Mouse (Mus musculus): ENCODE measurements around the gene Baiap3. TPM values are rescaled to one million over a fixed set of nuclear protein-coding genes. Genes with fewer than 3 reads are reported as not detected.

Baiap3 gene
- polyA plus RNA-seq, 1 experiment from 2014 or later: 0.93 TPM

DNA sequence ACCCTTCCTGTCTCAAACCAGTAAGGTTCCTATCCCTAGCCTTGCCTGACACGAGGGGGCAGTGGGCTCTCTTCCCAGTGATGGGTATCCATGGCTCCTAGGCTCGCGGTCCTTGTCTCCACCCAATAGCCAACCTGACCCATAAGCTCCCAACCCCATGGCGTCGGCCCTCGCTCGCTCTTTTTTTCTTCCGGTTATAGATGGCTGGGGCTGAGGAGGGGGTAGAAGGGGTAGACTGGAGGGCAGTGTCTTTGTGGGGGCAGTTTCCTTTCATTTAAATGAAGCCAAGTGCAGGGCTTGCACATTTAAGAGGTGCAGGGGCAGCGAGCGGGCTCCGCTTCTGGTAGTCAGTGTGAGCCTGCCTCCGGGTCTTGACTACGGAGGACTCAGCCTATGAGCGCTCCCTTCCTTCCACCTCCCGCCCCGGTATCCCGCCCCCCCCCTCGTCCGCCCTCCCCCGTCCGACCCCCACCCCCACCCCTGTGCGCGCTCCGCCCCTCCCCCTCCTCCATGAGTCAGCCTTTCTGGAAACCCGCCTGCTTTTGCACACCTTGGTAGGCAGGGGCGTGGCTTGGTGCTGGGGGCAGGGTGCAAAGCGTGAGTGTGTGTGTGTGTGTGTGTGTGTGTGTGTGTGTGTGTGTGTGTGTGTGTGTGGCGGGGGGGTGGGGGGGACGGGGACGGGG lies 34.2 kb downstream of the Baiap3 start:
- Histone ChIP-seq H3K4me1 (ENCODE audit: insufficient read depth) (no peaks in the 10 kb centered on the region), H3K27ac (ENCODE audit: low read depth) (no peak overlapping the region), H3K9ac (peak overlapping the region; percentile 50), H3K4me2 (peak overlapping the region; percentile 70), H3K36me3 (ENCODE audit: insufficient read depth) (peaks cover 20% of the 10 kb centered on the region; the same call in 1 of the 2 replicates), H3K27me3 (ENCODE audit: insufficient read depth, low read length) (no peaks in the 10 kb centered on the region), H3K4me3 (ENCODE audit: low read depth, low read length) (peak overlapping the region; percentile 32), H3K9me3 (ENCODE audit: low read depth, low read length) (no peaks in the 10 kb centered on the region)
- no peak; the same call in 1 of the 2 replicates for TF ChIP-seq CTCF (IDR thresholded peaks at IDR 0.05; ENCODE audit: low read depth)
- WGBS: 3% methylated on average over 22 of the region's 30 CpGs
- ATAC-seq (ENCODE audit: insufficient read depth) (peak; percentile 87), DNase-seq (peak; percentile 59)

DNA sequence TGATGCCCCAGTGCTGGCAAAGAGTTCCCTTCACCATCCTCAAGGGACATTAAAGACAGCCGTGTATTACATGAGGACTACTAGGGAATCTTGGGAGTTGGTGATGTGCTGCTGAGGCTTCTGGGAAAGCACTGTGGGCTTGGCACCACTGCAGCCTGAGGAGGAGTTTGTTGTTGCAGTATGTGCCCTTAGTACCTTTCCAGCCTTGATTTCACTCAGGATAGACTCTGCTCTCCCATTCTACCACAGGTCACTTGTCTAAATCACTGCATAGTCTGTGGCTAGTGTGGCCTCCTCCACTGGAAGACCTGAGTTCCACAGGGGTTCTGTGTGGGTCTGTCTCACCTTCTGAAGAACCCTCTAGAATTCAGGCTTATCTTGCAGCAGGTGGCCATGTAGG lies 35.4 kb downstream of the Baiap3 start:
- Histone ChIP-seq H3K9me3 (ENCODE audit: low read depth, low read length) (no peaks in the 10 kb centered on the region), H3K27me3 (ENCODE audit: insufficient read depth, low read length) (no peaks in the 10 kb centered on the region), H3K4me3 (ENCODE audit: low read depth, low read length) (no peak overlapping the region), H3K27ac (ENCODE audit: low read depth) (no peak overlapping the region), H3K4me1 (ENCODE audit: insufficient read depth) (no peaks in the 10 kb centered on the region), H3K9ac (no peak overlapping the region), H3K36me3 (ENCODE audit: insufficient read depth) (peaks cover 23% of the 10 kb centered on the region), H3K4me2 (no peak overlapping the region)
- WGBS: 69% methylated on average over 1 of the region's 1 CpGs
- ATAC-seq (ENCODE audit: insufficient read depth): no peak
- TF ChIP-seq CTCF (IDR thresholded peaks at IDR 0.05; ENCODE audit: low read depth): no peak
- DNase-seq: no peak

DNA sequence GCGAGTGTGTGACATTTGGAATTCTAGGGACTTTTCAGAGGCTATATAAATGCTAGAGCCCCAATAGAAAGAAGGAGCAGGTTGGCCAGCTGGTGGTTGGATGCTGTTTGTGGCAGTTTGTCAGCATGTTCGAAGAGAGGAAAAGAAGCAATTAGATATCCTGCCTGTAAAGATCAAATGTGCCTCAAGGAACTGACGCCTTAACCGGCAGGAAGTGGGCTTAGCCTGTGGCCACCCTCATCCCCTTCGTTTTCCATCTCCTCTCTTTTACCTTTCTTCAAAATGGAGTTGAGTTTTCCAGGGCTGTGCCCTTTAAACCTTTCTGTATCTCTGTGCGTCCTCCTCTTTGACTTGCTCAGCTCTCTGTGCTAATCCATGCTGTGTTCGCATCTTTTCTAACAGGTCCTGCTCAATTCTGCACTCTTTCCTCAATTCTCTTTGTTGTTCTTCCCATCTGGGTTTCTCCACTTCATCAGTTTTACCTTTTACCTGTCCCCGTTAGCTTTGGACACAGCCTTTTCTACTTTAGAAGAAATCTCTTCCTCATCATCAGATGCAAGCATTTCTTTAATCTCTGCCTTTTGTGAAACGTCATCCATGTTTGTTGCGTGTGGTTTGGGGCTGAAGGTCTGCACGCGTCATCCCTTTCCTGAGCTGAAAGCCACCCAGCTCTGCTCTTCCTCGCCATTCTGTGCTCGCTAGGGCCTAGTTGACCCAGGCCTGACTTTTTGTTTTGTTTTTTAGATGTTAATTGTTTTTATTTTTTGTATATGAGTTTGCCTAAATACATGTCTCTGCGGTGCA lies 36.5 kb downstream of the Baiap3 start:
- WGBS: 91% methylated on average over 15 of the region's 15 CpGs
- no peaks in the 10 kb centered on the region for H3K4me1 ChIP-seq (ENCODE audit: insufficient read depth)
- H3K9me3 ChIP-seq (ENCODE audit: low read depth, low read length): no peaks in the 10 kb centered on the region
- no peak overlapping the region for H3K4me2 ChIP-seq
- H3K36me3 ChIP-seq (ENCODE audit: insufficient read depth): peaks cover 34% of the 10 kb centered on the region
- no peaks in the 10 kb centered on the region for H3K27me3 ChIP-seq (ENCODE audit: insufficient read depth, low read length)
- no peak overlapping the region for H3K9ac ChIP-seq
- TF ChIP-seq CTCF (IDR thresholded peaks at IDR 0.05; ENCODE audit: low read depth): no peak
- no peak for ATAC-seq (ENCODE audit: insufficient read depth)
- no peak for DNase-seq
- H3K4me3 ChIP-seq (ENCODE audit: low read depth, low read length): no peak overlapping the region
- no peak overlapping the region for H3K27ac ChIP-seq (ENCODE audit: low read depth)

DNA sequence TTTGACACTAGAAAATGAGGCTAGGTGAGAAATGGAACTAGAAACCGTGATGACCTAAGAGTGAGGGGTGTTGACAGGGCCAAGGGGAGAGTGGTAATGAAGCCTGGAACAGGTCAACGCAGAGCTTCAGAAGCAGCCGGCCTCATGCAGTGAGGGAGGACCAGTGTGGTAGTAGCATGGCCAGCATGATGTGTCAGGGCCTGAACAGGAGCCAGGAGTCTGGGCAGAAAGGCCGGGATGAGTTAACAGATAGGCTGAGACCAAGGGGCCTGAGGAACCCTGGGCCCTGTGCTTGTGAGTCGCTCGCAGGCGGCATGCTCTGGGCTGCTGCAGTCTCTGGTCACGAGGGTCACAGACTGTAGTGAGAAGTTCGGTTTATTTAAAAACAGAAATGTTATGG lies 37.2 kb downstream of the Baiap3 start:
- 88% methylated on average over 9 of the region's 9 CpGs for WGBS
- TF ChIP-seq CTCF (IDR thresholded peaks at IDR 0.05; ENCODE audit: low read depth): no peak
- Histone ChIP-seq H3K4me3 (ENCODE audit: low read depth, low read length) (no peak overlapping the region), H3K9ac (no peak overlapping the region), H3K4me1 (ENCODE audit: insufficient read depth) (no peaks in the 10 kb centered on the region), H3K27me3 (ENCODE audit: insufficient read depth, low read length) (no peaks in the 10 kb centered on the region), H3K27ac (ENCODE audit: low read depth) (no peak overlapping the region), H3K9me3 (ENCODE audit: low read depth, low read length) (no peaks in the 10 kb centered on the region), H3K36me3 (ENCODE audit: insufficient read depth) (peaks cover 41% of the 10 kb centered on the region), H3K4me2 (no peak overlapping the region)
- DNase-seq (no peak), ATAC-seq (ENCODE audit: insufficient read depth) (no peak)

DNA sequence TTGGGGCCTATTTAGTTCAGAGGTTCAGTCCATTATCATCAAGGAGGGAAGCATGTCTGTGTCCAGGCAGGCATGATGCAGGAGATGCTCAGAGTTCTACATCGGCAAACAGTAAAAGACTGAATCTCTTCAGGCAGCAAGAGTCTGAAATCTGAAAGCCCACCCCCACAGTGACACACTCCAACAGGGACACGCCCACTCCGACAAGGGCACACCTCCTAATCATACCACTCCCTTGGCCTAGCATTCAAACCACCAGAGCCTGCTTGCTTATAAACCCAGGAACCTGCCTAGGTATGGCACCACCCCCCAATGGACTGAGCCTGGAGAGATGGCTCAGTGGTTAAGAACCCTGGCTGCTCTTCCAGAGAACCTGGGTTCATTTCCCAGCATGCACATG lies 40.7 kb downstream of the Baiap3 start:
- Histone ChIP-seq H3K4me2 (no peak overlapping the region), H3K27ac (ENCODE audit: low read depth) (no peak overlapping the region), H3K4me1 (ENCODE audit: insufficient read depth) (no peaks in the 10 kb centered on the region), H3K9ac (no peak overlapping the region), H3K27me3 (ENCODE audit: insufficient read depth, low read length) (no peaks in the 10 kb centered on the region), H3K9me3 (ENCODE audit: low read depth, low read length) (no peaks in the 10 kb centered on the region), H3K4me3 (ENCODE audit: low read depth, low read length) (no peak overlapping the region), H3K36me3 (ENCODE audit: insufficient read depth) (peaks cover 70% of the 10 kb centered on the region)
- ATAC-seq (ENCODE audit: insufficient read depth): no peak
- no peak for DNase-seq
- 73% methylated on average over 3 of the region's 3 CpGs for WGBS
- TF ChIP-seq CTCF (IDR thresholded peaks at IDR 0.05; ENCODE audit: low read depth): no peak

DNA sequence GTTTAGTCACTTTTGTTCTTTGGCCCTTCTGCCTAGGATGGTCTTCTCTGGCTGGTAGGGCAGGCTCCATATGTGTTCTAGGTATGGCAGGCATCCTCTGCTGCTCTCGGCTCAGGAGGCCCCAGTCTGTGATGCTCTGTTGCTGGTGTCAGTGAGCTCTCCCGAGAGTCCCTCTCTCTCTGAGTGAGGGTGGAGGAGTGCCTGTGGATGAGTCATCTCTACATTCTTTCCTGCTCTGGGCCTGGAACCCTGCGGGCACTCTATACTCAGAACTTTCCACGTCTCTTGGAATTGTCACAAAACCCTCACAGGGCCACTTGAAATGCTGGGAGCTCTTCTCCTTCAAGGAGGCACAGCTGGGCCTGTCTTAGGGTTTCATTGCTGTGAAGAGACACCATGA lies 44.5 kb downstream of the Baiap3 start:
- Histone ChIP-seq H3K4me1 (ENCODE audit: insufficient read depth) (no peaks in the 10 kb centered on the region), H3K9ac (no peak overlapping the region), H3K4me3 (ENCODE audit: low read depth, low read length) (no peak overlapping the region), H3K27ac (ENCODE audit: low read depth) (no peak overlapping the region), H3K9me3 (ENCODE audit: low read depth, low read length) (no peaks in the 10 kb centered on the region), H3K36me3 (ENCODE audit: insufficient read depth) (peaks cover 84% of the 10 kb centered on the region), H3K4me2 (no peak overlapping the region), H3K27me3 (ENCODE audit: insufficient read depth, low read length) (no peaks in the 10 kb centered on the region)
- WGBS: 85% methylated on average over 4 of the region's 4 CpGs
- TF ChIP-seq CTCF (IDR thresholded peaks at IDR 0.05; ENCODE audit: low read depth): no peak
- no peak for DNase-seq
- no peak for ATAC-seq (ENCODE audit: insufficient read depth)

DNA sequence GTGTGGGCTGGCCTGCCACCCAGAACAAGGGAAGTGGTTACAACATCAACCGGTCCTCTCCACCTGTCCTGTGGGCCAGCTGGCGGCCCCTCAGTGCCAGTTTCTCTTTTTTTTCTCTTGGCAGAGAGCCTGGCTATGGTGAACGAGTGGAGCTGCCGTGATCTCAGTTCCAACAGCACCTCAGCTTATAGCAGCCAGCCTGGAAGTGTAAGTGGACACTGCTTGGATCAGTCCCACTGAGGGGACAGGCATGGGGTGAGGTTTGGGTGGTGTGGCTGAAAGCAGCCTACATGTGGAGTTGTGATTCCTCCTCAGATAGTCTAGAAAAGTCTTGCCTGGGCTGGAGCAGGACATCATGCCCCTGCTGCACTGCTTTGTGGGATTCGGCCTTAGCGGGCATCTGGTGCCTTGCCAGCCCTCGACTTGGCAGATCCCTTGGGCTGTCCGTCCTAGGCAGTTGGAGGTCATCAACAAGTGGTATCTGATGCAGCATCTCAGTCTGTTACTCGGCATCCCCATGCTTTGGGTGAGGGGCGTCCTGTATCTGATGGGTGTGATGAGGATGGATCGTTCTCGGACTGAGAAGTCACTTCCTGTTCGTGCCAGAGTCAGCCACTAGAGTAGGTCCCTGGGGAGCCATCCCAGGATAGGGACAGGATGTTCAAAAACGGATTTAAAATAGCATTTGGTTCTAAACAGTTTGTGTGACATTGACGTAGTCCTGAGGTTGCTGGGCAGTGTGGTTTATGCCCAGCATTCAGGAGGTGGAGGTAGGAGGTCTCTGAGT lies 45.3 kb downstream of the Baiap3 start:
- ATAC-seq (ENCODE audit: insufficient read depth) (no peak), DNase-seq (peak; percentile 4)
- 77% methylated on average over 15 of the region's 15 CpGs for WGBS
- Histone ChIP-seq H3K27me3 (ENCODE audit: insufficient read depth, low read length) (no peaks in the 10 kb centered on the region), H3K4me2 (no peak overlapping the region), H3K9me3 (ENCODE audit: low read depth, low read length) (no peaks in the 10 kb centered on the region), H3K9ac (no peak overlapping the region), H3K4me1 (ENCODE audit: insufficient read depth) (no peaks in the 10 kb centered on the region), H3K36me3 (ENCODE audit: insufficient read depth) (peaks cover 86% of the 10 kb centered on the region), H3K27ac (ENCODE audit: low read depth) (no peak overlapping the region), H3K4me3 (ENCODE audit: low read depth, low read length) (no peak overlapping the region)
- TF ChIP-seq CTCF (IDR thresholded peaks at IDR 0.05; ENCODE audit: low read depth): no peak

Measured in lung, embryonic 14.5 days (tissue).